Mouse (Mus musculus) lung, postnatal 0 days (tissue): ENCODE measurements around the gene Bex6. TPM values are rescaled to one million over a fixed set of nuclear protein-coding genes. Genes with fewer than 3 reads are reported as not detected.

Experiments used
- ATAC-seq: fragments of 200-750 bp; cut with Nextera tagmentation; 2 replicates; pipeline ENCODE4 v1.8.0; 2017; ENCODE audit warnings: moderate library complexity
- DNase-seq: peaks from one replicate; pipeline ENCODE4 v3.0.0-alpha.2; 2016; ENCODE audit warnings: low spot score
- H3K27ac ChIP-seq: fragments of 300-500 bp; sonication (generic); 2 replicates; pipeline ENCODE4 v1.5.1; 2014; ENCODE audit warnings: antibody characterized with exemption, mild to moderate bottlenecking, low read length, mixed read lengths
- H3K27me3 ChIP-seq: fragments of 300-500 bp; sonication (generic); replicated peaks from 2 replicates; pipeline ENCODE4 v1.6.1; 2014; ENCODE audit warnings: low read length, mixed read lengths; ENCODE audit not compliant: insufficient read depth
- H3K36me3 ChIP-seq: fragments of 300-500 bp; sonication (generic); 2 replicates; pipeline ENCODE4 v1.6.1; 2014; ENCODE audit warnings: low read length, mixed read lengths; ENCODE audit not compliant: insufficient read depth
- H3K4me1 ChIP-seq: fragments of 300-500 bp; sonication (generic); 2 replicates; pipeline ENCODE4 v1.6.1; 2014; ENCODE audit warnings: antibody characterized with exemption, low read depth, low read length, mixed read lengths; ENCODE audit not compliant: insufficient read depth
- H3K4me2 ChIP-seq: fragments of 300-500 bp; sonication (generic); replicated peaks from 2 replicates; pipeline ENCODE4 v1.6.1; 2014; ENCODE audit warnings: low read depth, mild to moderate bottlenecking, low read length, moderate library complexity, mixed read lengths
- H3K4me3 ChIP-seq: fragments of 300-500 bp; sonication (generic); 2 replicates; pipeline ENCODE4 v1.5.1; 2014; ENCODE audit warnings: low read depth, low read length
- H3K9ac ChIP-seq: fragments of 300-500 bp; sonication (generic); replicated peaks from 2 replicates; pipeline ENCODE4 v1.6.1; 2014; ENCODE audit warnings: low read depth, mild to moderate bottlenecking
- H3K9me3 ChIP-seq: fragments of 300-500 bp; sonication (generic); 2 replicates; pipeline ENCODE4 v1.6.1; 2016; ENCODE audit warnings: low read length, mixed read lengths
- CTCF ChIP-seq: IDR thresholded peaks from 2 replicates; pipeline ENCODE4 v1.5.1; 2016; ENCODE audit warnings: antibody characterized with exemption, mild to moderate bottlenecking
- EP300 ChIP-seq: IDR thresholded peaks from 2 replicates; pipeline ENCODE4 v1.6.1; 2016; ENCODE audit warnings: antibody characterized with exemption, mild to moderate bottlenecking, control low read depth
- WGBS: fragments of 180-500 bp; shearing (Covaris S2); extraction: QIAGEN DNeasy Blood & Tissue Kit; methylation state at CpG from one replicate; pipeline ENCODE4 v1.1.7; 2014; 5-methylcytosine and 5-hydroxymethylcytosine counted together
- polyA plus RNA-seq: library from polyadenylated mRNA; unstranded; fragments of >200 nt; fragmentation: Nextera tagmentation; extraction: Ambion mirVana; gene quantifications from 2 replicates; pipeline ENCODE4 v1.2.1, GENCODE M21; 2015

The Bex6 gene
- polyA plus RNA-seq, 1 experiment from 2014 or later, result 0.18 TPM

GRCm38 (mm10) chr16:32171031-32171731, 8.4 kb upstream of the Bex6 start:
- no peak overlapping the region for H3K27ac ChIP-seq
- H3K9me3 ChIP-seq, result no peaks in the 10 kb centered on the region
- 87% methylated on average over 5 of the region's 5 CpGs for WGBS
- no peaks in the 10 kb centered on the region for H3K27me3 ChIP-seq
- H3K4me3 ChIP-seq, result no peak overlapping the region
- no peak overlapping the region for H3K9ac ChIP-seq
- DNase-seq (peak; percentile 37), ATAC-seq (no peak)
- TF ChIP-seq CTCF, result no peak
- TF ChIP-seq EP300, result no peak
- H3K4me1 ChIP-seq, result no peaks in the 10 kb centered on the region
- no peak overlapping the region for H3K4me2 ChIP-seq
- H3K36me3 ChIP-seq, result no peaks in the 10 kb centered on the region

GRCm38 (mm10) chr16:32173401-32173800, 6.2 kb upstream of the Bex6 start:
- no peak overlapping the region for H3K4me3 ChIP-seq
- H3K27ac ChIP-seq, result no peak overlapping the region
- no peak for ATAC-seq
- 73% methylated on average over 10 of the region's 11 CpGs for WGBS
- TF ChIP-seq EP300, result no peak
- no peaks in the 10 kb centered on the region for H3K27me3 ChIP-seq
- no peaks in the 10 kb centered on the region for H3K36me3 ChIP-seq
- no peak for DNase-seq
- H3K4me1 ChIP-seq, result no peaks in the 10 kb centered on the region
- H3K9me3 ChIP-seq, result no peaks in the 10 kb centered on the region
- no peak overlapping the region for H3K9ac ChIP-seq
- H3K4me2 ChIP-seq, result no peak overlapping the region

- no peak overlapping the region for H3K4me2 ChIP-seq
- no peak overlapping the region for H3K9ac ChIP-seq
- H3K36me3 ChIP-seq, result no peaks in the 10 kb centered on the region
- DNase-seq (no peak), ATAC-seq (no peak)
- no peaks in the 10 kb centered on the region for H3K27me3 ChIP-seq
- no peaks in the 10 kb centered on the region for H3K9me3 ChIP-seq
- H3K27ac ChIP-seq, result no peak overlapping the region
- WGBS, result 83% methylated on average over 8 of the region's 8 CpGs
- no peak overlapping the region for H3K4me3 ChIP-seq
- no peak for TF ChIP-seq EP300
- no peak for TF ChIP-seq CTCF
- no peaks in the 10 kb centered on the region for H3K4me1 ChIP-seq
These were observed 5.2 kb upstream of the Bex6 start for GRCm38 (mm10) chr16:32174340-32175005.

- H3K9me3 ChIP-seq, result no peaks in the 10 kb centered on the region
- no peaks in the 10 kb centered on the region for H3K36me3 ChIP-seq
- no peak overlapping the region for H3K4me2 ChIP-seq
- no peak overlapping the region for H3K27ac ChIP-seq
- ATAC-seq (no peak), DNase-seq (no peak)
- 91% methylated on average over 4 of the region's 4 CpGs for WGBS
- no peak overlapping the region for H3K9ac ChIP-seq
- no peak overlapping the region for H3K4me3 ChIP-seq
- H3K4me1 ChIP-seq, result no peaks in the 10 kb centered on the region
- TF ChIP-seq EP300 (no peak), CTCF (peak; percentile 24; the same call in 1 of the 2 replicates)
- no peaks in the 10 kb centered on the region for H3K27me3 ChIP-seq
These were observed 4.6 kb upstream of the Bex6 start for GRCm38 (mm10) chr16:32175029-32175428.

- ATAC-seq (peak; percentile 75), DNase-seq (peak; percentile 35)
- H3K4me1 ChIP-seq, result no peaks in the 10 kb centered on the region
- no peaks in the 10 kb centered on the region for H3K27me3 ChIP-seq
- WGBS, result 38% methylated on average over 18 of the region's 18 CpGs
- no peak overlapping the region for H3K4me3 ChIP-seq
- no peaks in the 10 kb centered on the region for H3K36me3 ChIP-seq
- H3K4me2 ChIP-seq, result peak overlapping the region; percentile 32; the same call in 1 of the 2 replicates
- peak overlapping the region; percentile 72 for H3K27ac ChIP-seq
- TF ChIP-seq EP300 (peak; percentile 18; the same call in 1 of the 2 replicates), CTCF (no peak)
- H3K9ac ChIP-seq, result no peak overlapping the region
- no peaks in the 10 kb centered on the region for H3K9me3 ChIP-seq
These were observed 2.5 kb upstream of the Bex6 start for GRCm38 (mm10) chr16:32176896-32177686.

GRCm38 (mm10) chr16:32186056-32186455, 6.4 kb downstream of the Bex6 start:
- ATAC-seq (no peak), DNase-seq (no peak)
- 96% methylated on average over 5 of the region's 5 CpGs for WGBS
- Histone ChIP-seq H3K36me3 (no peaks in the 10 kb centered on the region), H3K4me2 (no peak overlapping the region), H3K27ac (no peak overlapping the region), H3K27me3 (no peaks in the 10 kb centered on the region), H3K9me3 (no peaks in the 10 kb centered on the region), H3K4me3 (no peak overlapping the region), H3K9ac (no peak overlapping the region), H3K4me1 (no peaks in the 10 kb centered on the region)
- TF ChIP-seq EP300, result no peak
- no peak for TF ChIP-seq CTCF
